Mouse (Mus musculus): ENCODE results near the gene Resf1.

DNA sequence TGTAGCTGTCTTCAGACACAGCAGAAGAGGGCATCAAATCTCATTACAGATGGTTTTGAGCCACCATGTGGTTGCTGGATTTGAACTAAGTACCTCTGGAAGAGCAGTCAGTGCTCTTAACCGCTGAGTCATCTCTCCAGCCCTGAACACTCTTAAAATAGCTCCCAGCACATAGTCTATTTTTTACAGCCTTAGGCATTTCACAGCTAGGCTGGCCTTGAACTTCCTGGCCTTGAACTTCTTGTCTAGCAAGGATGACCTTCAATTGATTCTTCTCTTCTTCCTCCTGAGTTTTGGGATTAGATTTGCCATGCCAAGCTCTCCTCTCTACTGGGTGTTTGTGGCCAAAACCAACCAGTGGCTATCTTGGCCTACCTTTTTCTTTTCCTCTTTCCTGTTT lies 2.6 kb downstream of the Resf1 start:
- TF ChIP-seq CTCF (IDR thresholded peaks at IDR 0.05) (no peak), EP300 (IDR thresholded peaks at IDR 0.05) (no peak)
